Mouse (Mus musculus) cerebral cortex, adult 2 months (tissue): ENCODE data around the gene Timeless.

Experiments used
- WGBS: fragments of 180-500 bp; shearing (Covaris S2); methylation state at CpG from one replicate; pipeline ENCODE4 v1.1.7; 2018; 5-methylcytosine and 5-hydroxymethylcytosine counted together

Timeless gene

DNA sequence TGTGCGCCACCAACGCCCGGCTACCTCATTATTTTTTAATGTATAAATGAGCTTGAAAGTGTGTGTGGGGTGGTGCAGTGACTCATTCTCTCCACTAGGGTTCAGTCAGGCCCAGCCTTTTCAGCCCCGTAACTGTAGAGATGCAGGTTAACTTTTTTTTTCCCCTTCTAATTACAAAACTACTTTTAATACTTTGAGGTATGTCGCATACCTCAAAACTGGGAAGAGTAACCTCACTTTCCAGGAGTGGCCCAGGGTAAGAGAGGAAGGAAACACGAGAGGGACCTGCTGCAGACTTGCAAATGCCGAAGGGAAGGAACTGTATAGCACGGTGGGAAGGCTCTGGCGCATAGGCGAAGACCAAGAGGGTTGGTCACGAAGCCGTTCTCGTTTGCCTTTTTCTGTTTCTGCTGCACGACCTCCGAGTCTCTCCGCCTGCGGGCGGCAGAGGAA lies 19.0 kb upstream of the Timeless start:
- 2% methylated on average over 18 of the region's 18 CpGs for WGBS

DNA sequence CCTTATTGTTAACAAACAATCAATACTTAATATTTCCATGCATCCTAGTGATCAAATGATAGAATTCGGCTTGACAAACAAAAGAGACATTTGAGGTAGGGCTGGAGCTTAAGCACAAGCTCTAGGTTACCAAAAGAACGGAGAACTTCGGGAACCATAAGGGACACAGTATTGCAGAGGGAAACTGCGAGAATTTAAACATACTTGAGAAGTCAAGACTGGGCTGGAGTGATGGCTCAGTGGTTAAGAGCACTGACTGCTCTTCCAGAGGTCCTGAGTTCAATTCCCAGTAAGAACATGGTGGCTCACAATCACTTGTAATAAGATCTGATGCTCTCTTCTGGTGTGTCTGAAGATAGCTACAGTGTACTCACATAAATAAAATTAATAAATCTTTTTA lies 17.8 kb upstream of the Timeless start:
- WGBS, result 93% methylated on average over 4 of the region's 4 CpGs

GRCm38 (mm10) chr10:128214981-128215380 lies 16.9 kb upstream of the Timeless start:
- WGBS, result 85% methylated on average over 5 of the region's 5 CpGs

GRCm38 (mm10) chr10:128218387-128219117 lies 13.3 kb upstream of the Timeless start:
- WGBS, result 96% methylated on average over 18 of the region's 18 CpGs

DNA sequence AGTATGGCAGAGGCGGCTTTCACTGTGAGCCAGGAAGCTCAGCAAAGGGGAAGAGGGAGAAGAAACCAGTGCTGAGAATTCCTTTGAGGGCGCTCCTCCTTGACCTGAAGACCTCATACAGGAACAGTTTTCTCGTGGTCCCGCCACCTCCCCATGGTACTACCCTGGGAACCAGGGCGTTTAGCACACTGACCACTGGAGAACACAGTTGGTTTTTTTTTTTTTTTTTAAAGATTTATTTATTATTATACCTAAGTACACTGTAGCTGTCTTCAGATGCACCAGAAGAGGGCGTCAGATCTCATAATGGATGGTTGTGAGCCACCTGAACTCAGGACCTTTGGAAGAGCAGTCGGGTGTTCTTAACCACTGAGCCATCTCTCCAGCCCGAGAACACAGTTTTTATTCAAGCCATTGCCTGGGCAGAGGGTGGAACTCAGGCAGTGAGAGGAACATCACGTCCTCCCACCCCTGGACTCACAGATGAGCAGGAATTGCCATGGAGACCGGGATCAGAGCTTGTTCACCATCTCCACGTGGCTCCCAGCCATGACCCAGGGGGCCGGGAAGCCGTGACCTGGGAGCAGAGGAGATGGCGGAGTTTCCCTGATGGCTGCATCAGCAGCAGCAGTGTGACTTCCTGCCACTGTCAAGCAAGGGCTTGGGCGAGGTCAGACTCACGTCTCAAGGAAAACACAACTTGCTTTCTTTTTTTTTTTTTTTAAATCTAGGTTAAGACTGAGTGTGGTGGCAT lies 10.2 kb upstream of the Timeless start:
- 68% methylated on average over 16 of the region's 16 CpGs for WGBS

DNA sequence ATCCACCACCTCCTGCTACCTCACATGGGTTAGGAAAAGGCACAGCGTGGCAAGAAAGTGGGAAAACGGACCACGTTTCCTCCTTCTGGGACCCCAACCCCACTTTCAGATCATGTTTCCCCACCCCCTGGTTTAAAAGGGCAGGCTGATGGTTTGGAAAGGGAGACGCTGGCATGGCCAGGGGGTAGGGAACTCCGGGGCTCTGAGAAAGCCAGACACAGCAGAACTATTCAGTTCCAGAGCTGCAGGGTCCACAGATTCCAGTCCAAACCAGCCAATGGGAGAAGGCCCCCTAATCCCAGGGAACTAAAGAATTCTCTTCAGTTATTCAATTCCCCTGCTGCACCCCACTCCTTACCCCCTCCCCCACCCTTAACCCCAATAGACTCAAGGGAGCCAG lies 6.8 kb upstream of the Timeless start:
- WGBS, result 49% methylated on average over 5 of the region's 5 CpGs

DNA sequence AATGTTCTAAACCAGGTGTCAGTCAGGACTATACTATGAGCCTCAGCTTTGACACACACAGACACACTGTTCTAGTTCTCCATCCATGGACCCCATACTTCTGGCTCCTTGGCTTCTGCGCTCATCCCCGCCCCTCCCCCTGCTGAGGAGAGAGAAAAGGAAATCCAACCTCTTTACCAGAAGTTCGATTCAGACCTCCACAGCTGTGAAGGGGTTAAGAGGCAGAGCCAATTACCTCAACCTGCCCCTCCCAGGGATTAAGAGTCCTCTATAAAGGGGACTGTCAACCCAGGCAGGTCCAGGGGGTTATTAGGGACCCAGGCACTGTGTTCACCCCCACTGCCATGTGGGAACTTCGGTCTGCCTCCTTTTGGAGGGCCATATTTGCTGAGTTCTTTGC lies 6.3 kb upstream of the Timeless start, which contains the start of gene Mip:
TSS of gene Mip (plus strand) at position 301 of the 400 bp plus-strand sequence.
- WGBS, result 43% methylated on average over 4 of the region's 4 CpGs

DNA sequence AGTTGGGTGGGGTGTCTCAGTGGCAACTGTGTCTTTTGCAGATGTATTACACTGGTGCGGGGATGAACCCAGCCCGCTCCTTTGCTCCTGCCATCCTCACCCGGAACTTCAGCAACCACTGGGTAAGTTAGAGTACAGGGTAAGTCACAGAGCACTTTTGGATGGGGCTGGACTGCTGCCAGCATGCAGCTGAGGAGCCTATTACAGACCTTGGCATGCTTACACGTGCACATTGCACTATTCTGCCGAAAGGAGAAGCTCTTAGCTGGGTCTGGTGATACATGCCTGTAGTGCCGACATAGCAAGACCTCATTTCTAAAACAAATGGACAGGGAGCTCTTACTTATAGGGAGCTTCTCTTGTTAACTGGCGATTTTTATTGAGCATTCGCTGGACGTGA lies 4.3 kb upstream of the Timeless start:
- WGBS, result 79% methylated on average over 9 of the region's 9 CpGs

DNA sequence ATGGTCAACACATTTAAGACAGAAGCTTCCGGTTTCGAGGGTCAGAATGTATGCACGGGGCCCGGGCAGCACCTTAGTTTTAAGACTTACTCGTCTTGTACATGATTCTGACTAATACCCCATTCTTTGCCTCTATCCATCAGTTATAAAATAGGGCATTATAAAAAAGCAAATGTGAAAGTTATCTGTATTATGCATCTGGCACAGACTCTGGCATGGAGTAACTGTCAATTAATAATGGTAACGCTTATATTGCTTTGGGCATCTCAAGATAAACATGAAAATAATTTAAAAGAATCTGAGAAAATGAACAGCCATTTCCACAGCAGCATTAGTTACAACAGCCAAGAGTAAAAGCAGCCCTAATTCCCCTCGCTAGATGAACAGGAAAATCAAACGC lies 3.9 kb upstream of the Timeless start:
- WGBS, result 93% methylated on average over 8 of the region's 8 CpGs

DNA sequence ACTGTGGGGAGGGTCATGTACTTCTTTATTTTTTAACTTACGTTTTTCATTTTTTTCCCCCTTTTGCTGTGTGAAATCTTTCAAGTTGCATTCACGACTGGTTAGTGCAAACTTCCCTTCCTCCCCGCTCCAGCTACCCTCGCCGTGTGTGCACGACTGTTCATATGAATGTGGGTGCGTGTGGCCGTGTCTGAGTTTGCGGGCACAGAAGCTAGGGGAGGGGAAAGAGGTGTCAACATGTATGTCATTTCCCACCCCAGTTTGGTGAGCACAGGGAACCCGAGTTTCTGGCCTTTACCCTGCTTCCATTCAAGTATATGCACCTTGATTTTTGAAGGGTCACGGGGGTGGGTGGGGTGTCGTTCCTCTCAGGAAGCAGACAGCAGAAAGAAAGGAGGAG lies 1.3 kb upstream of the Timeless start:
- 82% methylated on average over 12 of the region's 12 CpGs for WGBS

DNA sequence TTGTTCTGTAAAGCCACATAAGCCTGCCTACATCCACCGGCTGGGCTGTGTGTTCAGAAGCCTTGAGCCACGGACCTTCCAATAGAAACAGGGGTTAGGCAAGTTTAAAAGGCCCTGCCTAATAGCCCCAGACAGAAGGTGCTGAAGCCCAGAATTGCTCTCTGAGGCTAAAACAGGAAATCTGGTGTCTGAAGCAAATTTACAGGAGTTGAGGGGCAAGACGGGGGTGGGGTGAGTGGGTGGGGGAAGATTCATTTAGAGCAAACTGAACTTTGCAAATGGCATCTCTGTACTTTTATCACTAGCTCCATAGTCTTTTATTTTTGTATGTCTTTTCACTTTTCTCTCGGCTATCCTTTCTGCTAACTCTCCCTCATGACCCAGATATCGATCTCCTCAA lies 719 bp upstream of the Timeless start:
- 4% methylated on average over 5 of the region's 5 CpGs for WGBS

GRCm38 (mm10) chr10:128232420-128232985 lies 638 bp downstream of the Timeless start:
- WGBS, result under 1% methylated on average over 14 of the region's 14 CpGs

- WGBS, result 61% methylated on average over 4 of the region's 4 CpGs
Observed at GRCm38 (mm10) chr10:128236321-128236720, 4.5 kb downstream of the Timeless start.

- WGBS, result 29% methylated on average over 15 of the region's 15 CpGs
Observed at GRCm38 (mm10) chr10:128237807-128238480, 6.1 kb downstream of the Timeless start.

- WGBS, result 98% methylated on average over 4 of the region's 4 CpGs
Observed at GRCm38 (mm10) chr10:128239140-128239539, 7.3 kb downstream of the Timeless start.

DNA sequence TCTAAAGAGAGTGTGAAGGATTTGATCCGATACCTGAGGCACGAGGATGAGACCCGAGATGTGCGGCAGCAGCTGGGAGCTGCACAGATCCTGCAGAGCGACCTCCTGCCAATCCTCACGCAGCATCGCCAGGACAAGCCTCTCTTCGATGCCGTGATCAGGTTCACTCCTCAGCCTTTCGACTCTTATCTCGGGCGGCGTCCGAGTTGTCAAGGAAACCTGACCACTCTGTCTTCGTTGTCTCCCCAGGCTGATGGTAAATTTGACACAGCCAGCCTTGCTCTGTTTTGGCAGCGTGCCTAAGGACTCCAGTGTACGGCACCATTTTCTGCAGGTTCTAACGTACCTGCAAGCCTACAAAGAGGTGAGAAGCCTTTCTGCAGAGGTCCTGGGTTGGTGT lies 8.3 kb downstream of the Timeless start:
- 93% methylated on average over 18 of the region's 18 CpGs for WGBS

- WGBS, result 91% methylated on average over 8 of the region's 8 CpGs
Observed at GRCm38 (mm10) chr10:128243252-128243651, 11.4 kb downstream of the Timeless start.

DNA sequence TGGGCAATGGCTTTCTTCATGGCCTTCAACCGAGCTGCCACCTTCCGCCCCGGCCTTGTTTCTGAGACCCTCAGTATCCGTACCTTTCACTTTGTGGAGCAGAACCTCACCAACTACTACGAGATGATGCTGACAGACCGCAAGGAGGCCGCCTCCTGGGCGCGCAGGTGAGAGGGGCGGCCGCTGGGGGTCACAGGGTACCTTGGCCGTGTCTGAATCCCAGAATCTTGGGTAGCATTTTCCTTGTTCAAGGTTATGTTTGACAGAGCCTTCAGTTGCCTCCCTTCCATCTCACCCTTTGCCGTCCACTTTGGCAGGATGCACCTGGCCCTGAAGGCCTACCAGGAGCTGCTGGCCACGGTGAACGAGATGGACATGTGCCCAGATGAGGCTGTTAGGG lies 12.3 kb downstream of the Timeless start:
- 96% methylated on average over 15 of the region's 15 CpGs for WGBS

DNA sequence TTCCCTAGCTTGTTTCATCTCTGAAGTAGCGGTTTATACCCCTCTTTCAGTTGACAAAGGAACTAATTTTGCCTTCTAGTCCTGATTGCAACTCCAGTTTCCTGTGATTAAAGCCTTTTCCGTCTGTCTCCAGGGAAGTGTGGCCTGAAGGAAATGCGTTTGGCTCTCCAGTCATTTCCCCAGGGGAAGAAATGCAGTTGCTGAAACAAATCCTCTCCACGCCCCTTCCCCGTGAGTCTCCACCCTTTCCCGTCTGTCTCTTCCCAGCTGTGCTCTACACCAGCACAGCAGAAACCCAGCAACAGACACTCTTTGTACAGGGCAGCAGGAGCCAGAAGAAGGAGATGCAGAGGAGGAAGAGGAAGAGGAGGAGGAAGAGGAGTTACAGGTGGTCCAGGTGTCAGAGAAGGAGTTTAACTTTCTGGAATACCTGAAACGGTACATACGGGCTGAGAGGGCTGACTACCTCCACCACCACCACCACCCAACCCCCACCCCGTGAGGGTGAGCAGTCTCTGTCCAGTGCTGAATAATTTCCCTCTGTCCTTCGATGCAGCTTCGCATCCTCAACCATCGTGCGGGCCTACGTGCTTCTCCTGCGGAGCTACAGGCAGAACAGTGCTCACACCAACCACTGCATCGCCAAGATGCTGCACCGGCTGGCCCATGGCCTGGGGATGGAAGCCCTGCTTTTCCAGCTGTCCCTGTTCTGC lies 15.3 kb downstream of the Timeless start:
- WGBS, result 72% methylated on average over 17 of the region's 17 CpGs

DNA sequence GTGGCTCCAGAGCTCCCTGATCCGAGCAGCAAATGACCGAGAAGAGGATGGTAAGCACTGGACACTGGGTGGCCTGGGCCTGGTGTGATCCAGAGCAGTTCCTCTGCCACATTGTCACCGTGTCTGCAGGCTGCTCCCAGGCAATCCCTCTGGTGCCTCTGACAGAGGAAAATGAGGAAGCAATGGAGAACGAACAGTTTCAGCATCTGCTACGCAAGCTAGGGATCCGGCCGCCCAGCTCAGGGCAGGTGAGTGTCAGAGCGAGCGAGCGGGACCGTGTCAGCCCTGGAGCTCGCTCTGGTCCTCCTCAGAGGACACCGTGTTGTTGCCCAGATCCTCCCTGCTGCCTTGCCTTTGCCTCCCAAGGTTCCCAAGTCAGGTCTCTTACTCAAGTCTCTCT lies 18.7 kb downstream of the Timeless start:
- WGBS, result 94% methylated on average over 13 of the region's 13 CpGs

DNA sequence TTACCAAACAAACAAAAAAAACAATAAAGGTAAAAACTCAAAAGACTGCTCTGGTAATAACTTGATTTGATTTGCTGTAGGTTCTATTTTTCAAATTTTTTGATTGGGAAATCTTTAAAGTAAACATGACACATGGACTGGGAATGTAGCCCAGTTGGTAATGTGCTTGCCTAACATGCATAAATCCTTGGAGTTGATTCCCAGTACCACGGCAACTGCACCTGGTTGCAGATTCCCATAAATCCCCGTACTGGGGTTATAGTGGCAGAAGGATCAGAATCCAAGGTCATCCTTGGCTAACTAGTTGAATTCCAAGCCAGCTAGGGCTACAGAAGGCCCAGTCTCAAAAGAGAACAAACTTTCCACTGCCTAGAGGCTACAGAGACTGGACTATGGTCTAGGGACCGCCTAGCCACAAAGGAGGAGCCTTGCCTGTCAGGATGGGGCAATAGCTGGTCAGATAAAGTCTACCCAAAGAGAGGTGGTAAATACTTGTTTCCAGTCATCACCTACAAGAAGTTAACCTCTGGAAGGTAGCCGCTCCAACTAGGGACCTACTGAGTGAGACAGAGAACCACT lies 21.9 kb downstream of the Timeless start, which contains the start of gene Apon:
TSS of gene Apon (plus strand) at position 420 of the 579 bp plus-strand sequence.
- 87% methylated on average over 4 of the region's 4 CpGs for WGBS
